Mouse (Mus musculus) testis, adult 2 months (tissue): ENCODE measurements around the gene Cd8a. TPM values are rescaled to one million over a fixed set of nuclear protein-coding genes. Genes with fewer than 3 reads are reported as not detected.

Source experiments
- H3K27ac ChIP-seq: fragments of 200-500 bp; 2 replicates; pipeline ENCODE4 v1.5.1; 2012; ENCODE audit warnings: low read depth, low read length; ENCODE audit not compliant: control insufficient read depth, insufficient read depth
- H3K27me3 ChIP-seq: fragments of 200-500 bp; 2 replicates; pipeline ENCODE4 v1.6.1; 2012; ENCODE audit warnings: mild to moderate bottlenecking, low read length, moderate library complexity; ENCODE audit not compliant: control insufficient read depth, insufficient read depth
- H3K36me3 ChIP-seq: fragments of 200-500 bp; 2 replicates; pipeline ENCODE4 v1.6.1; 2012; ENCODE audit warnings: mild to moderate bottlenecking, low read length; ENCODE audit not compliant: control insufficient read depth, insufficient read depth
- H3K4me1 ChIP-seq: fragments of 200-500 bp; 2 replicates; pipeline ENCODE4 v1.6.1; 2012; ENCODE audit warnings: low read length; ENCODE audit not compliant: control insufficient read depth, insufficient read depth
- H3K4me3 ChIP-seq: fragments of 200-500 bp; 2 replicates; pipeline ENCODE4 v1.5.1; 2012; ENCODE audit warnings: low read depth, mild to moderate bottlenecking, low read length, moderate library complexity, mixed read lengths; ENCODE audit not compliant: control insufficient read depth
- CTCF ChIP-seq: fragments of 200-500 bp; IDR thresholded peaks from 2 replicates; pipeline ENCODE4 v1.5.1; 2012; ENCODE audit warnings: low read depth, mild to moderate bottlenecking, inconsistent platforms, low read length, moderate library complexity; ENCODE audit not compliant: control insufficient read depth, insufficient read depth, insufficient replicate concordance
- POLR2A ChIP-seq: fragments of 200-500 bp; IDR thresholded peaks from 2 replicates; pipeline ENCODE4 v1.6.1; 2012; ENCODE audit warnings: low read depth, mild to moderate bottlenecking, inconsistent platforms, low read length, moderate library complexity; ENCODE audit not compliant: control insufficient read depth
- polyA plus RNA-seq: library from polyadenylated mRNA; depleted of rRNA; stranded (reverse); fragments of >200 nt; gene quantifications from 2 replicates; pipeline ENCODE4 v1.2.3, GENCODE M21; 2012

The Cd8a gene
- polyA plus RNA-seq, 1 experiment: 0.02 TPM

DNA sequence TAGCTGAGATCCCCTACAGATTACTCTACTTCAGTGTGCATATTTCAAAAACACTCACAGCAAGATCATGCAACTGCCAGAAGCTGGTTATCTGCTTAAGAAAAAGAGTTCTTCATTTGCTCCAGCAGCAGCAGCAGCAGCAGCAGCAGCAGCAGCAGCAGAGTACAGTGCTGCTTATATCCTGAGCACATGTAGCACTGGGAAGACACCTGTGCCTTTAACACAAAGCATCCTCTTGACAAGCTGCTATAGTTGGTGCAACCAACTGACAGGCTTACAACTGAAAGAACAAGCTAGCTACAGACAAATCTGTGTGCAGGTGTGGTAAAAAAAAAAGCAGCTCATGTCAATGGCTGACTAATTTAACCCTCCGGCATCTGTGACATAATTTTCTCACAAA, 22.8 kb downstream of the Cd8a start:
- TF ChIP-seq CTCF: no peak
- no peak for TF ChIP-seq POLR2A
- peaks cover 2% of the 10 kb centered on the region; the same call in 1 of the 2 replicates for H3K36me3 ChIP-seq
- H3K4me3 ChIP-seq: no peak overlapping the region
- no peaks in the 10 kb centered on the region for H3K4me1 ChIP-seq
- H3K27me3 ChIP-seq: no peaks in the 10 kb centered on the region
- no peak overlapping the region for H3K27ac ChIP-seq

GRCm38 (mm10) chr6:71396761-71397160, 23.5 kb downstream of the Cd8a start:
- peaks cover 2% of the 10 kb centered on the region; the same call in 1 of the 2 replicates for H3K36me3 ChIP-seq
- TF ChIP-seq CTCF: no peak
- TF ChIP-seq POLR2A: no peak
- H3K4me1 ChIP-seq: no peaks in the 10 kb centered on the region

DNA sequence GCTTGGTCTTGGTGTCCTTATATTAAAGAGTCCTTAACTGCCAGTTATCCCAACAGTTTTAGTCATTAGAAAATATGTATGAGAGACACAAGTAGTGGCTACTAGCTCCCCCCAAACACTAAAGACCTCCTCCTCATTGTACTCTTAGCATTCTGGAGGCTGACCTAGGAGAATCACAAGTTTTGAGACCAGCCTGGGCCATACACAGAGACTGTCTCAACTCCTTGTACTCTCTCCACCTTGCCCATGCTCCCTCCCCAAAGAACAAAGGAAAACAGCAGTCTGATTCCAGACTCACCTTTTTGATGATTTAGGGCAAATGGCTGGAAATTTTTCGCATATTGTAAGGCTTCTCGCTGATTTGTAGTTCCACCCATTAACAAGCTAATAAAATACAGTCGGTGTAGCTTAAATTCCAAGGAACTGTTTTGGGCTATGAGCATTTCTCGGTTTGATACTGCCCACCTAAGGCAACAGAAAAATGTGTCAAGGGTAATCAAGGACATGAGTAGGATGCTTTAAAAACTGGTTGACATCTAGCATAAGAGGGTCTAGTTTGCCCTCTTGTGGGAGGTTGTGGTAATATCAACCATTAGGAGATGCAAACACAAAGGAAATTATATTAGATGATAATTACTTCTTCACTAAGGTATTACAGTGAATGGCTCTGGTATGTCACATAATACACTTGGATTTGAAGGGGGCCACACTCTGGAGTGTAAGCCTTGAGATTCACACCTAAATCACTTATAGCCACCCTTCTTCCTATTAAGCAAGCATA, 25.8 kb downstream of the Cd8a start:
- Histone ChIP-seq H3K4me1 (no peaks in the 10 kb centered on the region), H3K27ac (no peak overlapping the region), H3K27me3 (no peaks in the 10 kb centered on the region), H3K36me3 (no peaks in the 10 kb centered on the region; the same call in 1 of the 2 replicates), H3K4me3 (no peak overlapping the region)
- TF ChIP-seq POLR2A: no peak
- no peak for TF ChIP-seq CTCF

More at GRCm38 (mm10) chr6:71396761-71397160, 23.5 kb downstream of the Cd8a start:
- no peak overlapping the region for H3K4me3 ChIP-seq
- H3K27ac ChIP-seq: no peak overlapping the region
- no peaks in the 10 kb centered on the region for H3K27me3 ChIP-seq

DNA sequence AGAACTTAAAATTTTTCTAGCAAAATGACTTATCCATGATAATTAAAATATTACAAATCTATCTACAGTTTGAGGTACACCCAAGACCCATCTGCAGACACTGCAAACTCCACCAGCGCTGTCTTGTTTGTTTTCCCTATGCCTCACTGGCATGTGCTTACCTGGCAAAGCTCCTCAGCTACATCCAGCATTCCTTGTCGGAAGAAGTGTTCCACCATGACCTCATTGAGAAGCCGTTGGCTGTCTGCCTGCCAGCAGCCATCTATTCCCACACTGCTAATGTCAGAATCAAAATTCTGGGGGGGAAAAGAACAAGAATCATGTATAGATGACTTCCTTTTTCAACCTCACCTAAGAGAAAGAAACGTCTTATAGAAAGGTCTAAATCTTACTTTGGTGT, 41.4 kb downstream of the Cd8a start:
- no peak overlapping the region for H3K27ac ChIP-seq
- TF ChIP-seq CTCF: no peak
- no peak for TF ChIP-seq POLR2A
- H3K4me3 ChIP-seq: no peak overlapping the region
- H3K36me3 ChIP-seq: no peaks in the 10 kb centered on the region; the same call in 1 of the 2 replicates
- no peaks in the 10 kb centered on the region for H3K4me1 ChIP-seq
- H3K27me3 ChIP-seq: no peaks in the 10 kb centered on the region

DNA sequence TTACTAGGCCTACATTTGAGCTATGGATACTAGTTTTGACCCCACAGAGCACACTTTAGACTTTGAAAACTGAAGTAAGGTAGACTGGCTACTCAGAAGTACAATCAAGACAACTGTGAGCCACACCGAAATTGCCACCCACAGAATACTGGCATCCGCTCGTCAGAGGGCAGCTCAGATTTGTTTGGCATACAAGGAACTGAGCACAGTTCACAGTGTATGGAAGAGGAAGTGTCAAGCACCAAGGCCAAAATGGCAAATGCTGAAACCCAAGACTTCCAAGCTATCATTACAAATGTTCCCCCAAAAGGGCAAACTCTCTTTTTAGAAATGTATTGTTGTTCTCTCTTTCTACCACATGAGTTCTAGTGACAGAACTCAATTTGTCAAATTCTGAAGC, 42.2 kb downstream of the Cd8a start:
- Histone ChIP-seq H3K36me3 (no peaks in the 10 kb centered on the region; the same call in 1 of the 2 replicates), H3K27me3 (no peaks in the 10 kb centered on the region), H3K4me1 (no peaks in the 10 kb centered on the region), H3K4me3 (no peak overlapping the region), H3K27ac (no peak overlapping the region)
- no peak for TF ChIP-seq POLR2A
- no peak for TF ChIP-seq CTCF

DNA sequence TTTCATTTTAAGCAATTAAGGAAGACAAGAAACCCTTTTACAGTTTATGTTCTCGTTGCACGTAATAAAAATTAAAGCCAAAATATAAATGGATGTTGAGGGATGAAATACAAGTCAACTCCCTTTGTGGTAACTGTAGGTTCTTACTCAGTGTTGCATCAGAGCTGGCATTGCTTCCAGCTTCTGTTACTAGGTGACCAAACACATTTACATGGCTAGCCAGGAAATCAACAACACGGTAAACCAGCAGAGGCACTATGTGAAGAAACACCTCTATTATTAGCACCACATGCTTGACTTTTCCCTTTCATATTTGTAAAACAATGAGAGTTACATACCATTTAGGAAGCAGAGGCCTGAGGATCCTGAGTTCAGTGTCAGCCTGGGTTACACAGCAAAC, 45.6 kb downstream of the Cd8a start:
- Histone ChIP-seq H3K36me3 (no peaks in the 10 kb centered on the region), H3K4me3 (no peak overlapping the region; the same call in 1 of the 2 replicates), H3K27me3 (no peaks in the 10 kb centered on the region), H3K4me1 (no peaks in the 10 kb centered on the region), H3K27ac (no peak overlapping the region)
- TF ChIP-seq CTCF (no peak), POLR2A (no peak)

GRCm38 (mm10) chr6:71420848-71421247, 47.6 kb downstream of the Cd8a start:
- H3K4me1 ChIP-seq: no peaks in the 10 kb centered on the region
- H3K27ac ChIP-seq: no peak overlapping the region
- H3K36me3 ChIP-seq: no peaks in the 10 kb centered on the region
- TF ChIP-seq CTCF: no peak
- TF ChIP-seq POLR2A: no peak
- no peak overlapping the region for H3K4me3 ChIP-seq
- no peaks in the 10 kb centered on the region for H3K27me3 ChIP-seq

- Histone ChIP-seq H3K27me3 (no peaks in the 10 kb centered on the region), H3K27ac (no peak overlapping the region), H3K36me3 (no peaks in the 10 kb centered on the region), H3K4me3 (no peak overlapping the region), H3K4me1 (no peaks in the 10 kb centered on the region)
- TF ChIP-seq CTCF (no peak), POLR2A (no peak)
Measured at GRCm38 (mm10) chr6:71422162-71422561, 48.9 kb downstream of the Cd8a start.
